Mouse (Mus musculus) embryonic facial prominence, embryonic 11.5 days (tissue): ENCODE data around the gene Wdtc1. TPM values are rescaled to one million over a fixed set of nuclear protein-coding genes. Genes with fewer than 3 reads are reported as not detected.

Experiments
- ATAC-seq: fragments of 200-750 bp; cut with Nextera tagmentation; replicated peaks from 2 replicates; pipeline ENCODE4 v1.8.0; 2017; ENCODE audit warnings: low read depth; ENCODE audit not compliant: insufficient number of reproducible peaks, low FRiP score, low TSS enrichment
- DNase-seq: peaks from one replicate; pipeline ENCODE4 v3.0.0-alpha.2; 2015; ENCODE audit warnings: low spot score
- H3K27ac ChIP-seq: fragments of 300-500 bp; sonication (generic); replicated peaks from 2 replicates; pipeline ENCODE4 v1.5.1; 2014; ENCODE audit warnings: mild to moderate bottlenecking, low read depth, low read length, control low read depth
- H3K27me3 ChIP-seq: fragments of 300-500 bp; sonication (generic); 2 replicates; pipeline ENCODE4 v1.6.1; 2014; ENCODE audit warnings: mild to moderate bottlenecking, low read length, moderate library complexity, mixed read lengths; ENCODE audit not compliant: control insufficient read depth, insufficient read depth
- H3K36me3 ChIP-seq: fragments of 300-500 bp; sonication (generic); replicated peaks from 2 replicates; pipeline ENCODE4 v1.6.1; 2014; ENCODE audit warnings: low read depth, mild to moderate bottlenecking, low read length, moderate library complexity, mixed read lengths; ENCODE audit not compliant: control insufficient read depth, insufficient read depth
- H3K4me1 ChIP-seq: fragments of 300-500 bp; sonication (generic); 2 replicates; pipeline ENCODE4 v1.6.1; 2014; ENCODE audit warnings: low read length, mixed read lengths; ENCODE audit not compliant: control insufficient read depth, insufficient read depth
- H3K4me2 ChIP-seq: fragments of 300-500 bp; sonication (generic); 2 replicates; pipeline ENCODE4 v1.6.1; 2014; ENCODE audit warnings: low read depth, mild to moderate bottlenecking, control low read depth, low read length, moderate library complexity
- H3K4me3 ChIP-seq: fragments of 300-500 bp; sonication (generic); 2 replicates; pipeline ENCODE4 v1.5.1; 2014; ENCODE audit warnings: low read depth, low read length, control low read depth
- H3K9ac ChIP-seq: fragments of 300-500 bp; sonication (generic); replicated peaks from 2 replicates; pipeline ENCODE4 v1.6.1; 2014; ENCODE audit warnings: mild to moderate bottlenecking, control low read depth, low read length
- H3K9me3 ChIP-seq: fragments of 300-500 bp; sonication (generic); replicated peaks from 2 replicates; pipeline ENCODE4 v1.6.1; 2016; ENCODE audit warnings: mild to moderate bottlenecking, low read length, inconsistent platforms, mixed read lengths; ENCODE audit not compliant: control insufficient read depth
- WGBS: fragments of 180-500 bp; shearing (Covaris S2); extraction: QIAGEN DNeasy Blood & Tissue Kit; methylation state at CpG from one replicate; pipeline ENCODE4 v1.1.7; 2014; 5-methylcytosine and 5-hydroxymethylcytosine counted together
- microRNA-seq: library from miRNA; unstranded; fragments of <30 nt; microRNA quantifications from one replicate; pipeline ENCODE4, GENCODE M21; 2016; ENCODE audit warnings: borderline number of aligned reads
- polyA plus RNA-seq: library from polyadenylated mRNA; unstranded; fragments of >200 nt; fragmentation: Nextera tagmentation; extraction: Ambion mirVana; gene quantifications from 2 replicates; pipeline ENCODE4 v1.2.1, GENCODE M21; 2014

The Wdtc1 gene
- polyA plus RNA-seq, 1 experiment from 2014 or later = 16.7 TPM

GRCm38 (mm10) chr4:133247806-133248449, 105.4 kb downstream of the Wdtc1 start:
- Histone ChIP-seq H3K9ac (no peak overlapping the region), H3K4me3 (no peak overlapping the region), H3K9me3 (no peaks in the 10 kb centered on the region), H3K36me3 (no peaks in the 10 kb centered on the region), H3K4me1 (no peaks in the 10 kb centered on the region; the same call in 1 of the 2 replicates), H3K27me3 (peaks cover 39% of the 10 kb centered on the region), H3K27ac (no peak overlapping the region), H3K4me2 (no peak overlapping the region)
- WGBS = 76% methylated on average over 13 of the region's 13 CpGs
- DNase-seq = no peak
- ATAC-seq = no peak

- ATAC-seq (no peak), DNase-seq (no peak)
- peaks cover 36% of the 10 kb centered on the region for H3K27me3 ChIP-seq
- no peak overlapping the region for H3K4me3 ChIP-seq
- no peaks in the 10 kb centered on the region for H3K9me3 ChIP-seq
- H3K27ac ChIP-seq = no peak overlapping the region
- no peak overlapping the region for H3K9ac ChIP-seq
- H3K4me1 ChIP-seq = no peaks in the 10 kb centered on the region; the same call in 1 of the 2 replicates
- WGBS = 28% methylated on average over 15 of the region's 15 CpGs
- no peaks in the 10 kb centered on the region for H3K36me3 ChIP-seq
- H3K4me2 ChIP-seq = no peak overlapping the region
Observed at GRCm38 (mm10) chr4:133247072-133247471, 106.2 kb downstream of the Wdtc1 start.

- DNase-seq (no peak), ATAC-seq (no peak)
- H3K4me1 ChIP-seq = peaks cover 3% of the 10 kb centered on the region
- no peaks in the 10 kb centered on the region for H3K9me3 ChIP-seq
- no peak overlapping the region for H3K27ac ChIP-seq
- H3K27me3 ChIP-seq = peaks cover 19% of the 10 kb centered on the region
- H3K4me2 ChIP-seq = no peak overlapping the region
- no peak overlapping the region for H3K4me3 ChIP-seq
- no peaks in the 10 kb centered on the region for H3K36me3 ChIP-seq
- 81% methylated on average over 1 of the region's 1 CpGs for WGBS
- H3K9ac ChIP-seq = no peak overlapping the region
Observed at GRCm38 (mm10) chr4:133244289-133244688, 109.0 kb downstream of the Wdtc1 start.

- no peak overlapping the region for H3K9ac ChIP-seq
- H3K27me3 ChIP-seq = peaks cover 19% of the 10 kb centered on the region
- DNase-seq (no peak), ATAC-seq (no peak)
- no peaks in the 10 kb centered on the region for H3K9me3 ChIP-seq
- peaks cover 3% of the 10 kb centered on the region for H3K4me1 ChIP-seq
- no peaks in the 10 kb centered on the region for H3K36me3 ChIP-seq
- no peak overlapping the region for H3K27ac ChIP-seq
- no peak overlapping the region for H3K4me2 ChIP-seq
- H3K4me3 ChIP-seq = no peak overlapping the region
- 41% methylated on average over 11 of the region's 13 CpGs for WGBS
Observed at GRCm38 (mm10) chr4:133243538-133243937, 109.7 kb downstream of the Wdtc1 start.

GRCm38 (mm10) chr4:133242710-133243109, 110.6 kb downstream of the Wdtc1 start:
- Histone ChIP-seq H3K4me1 (peaks cover 3% of the 10 kb centered on the region), H3K9ac (no peak overlapping the region), H3K27me3 (peaks cover 15% of the 10 kb centered on the region), H3K27ac (no peak overlapping the region), H3K9me3 (no peaks in the 10 kb centered on the region), H3K4me3 (no peak overlapping the region), H3K4me2 (no peak overlapping the region), H3K36me3 (no peaks in the 10 kb centered on the region)
- ATAC-seq (no peak), DNase-seq (no peak)
- 54% methylated on average over 9 of the region's 9 CpGs for WGBS

Small RNAs within 50 kb of the gene (microRNA-seq; reads per million reads assigned to microRNA genes)
- gene Mir5122 = 1.4 reads per million

Other genes starting within 250 kb of the Wdtc1 start
- gene Wasf2, start 223.0 kb downstream of the Wdtc1 start, polyA plus RNA-seq = 66.9 and 75.9 TPM in 2 replicates
- gene Cd164l2, start 141.3 kb downstream of the Wdtc1 start, polyA plus RNA-seq = 1.1 and 2.0 TPM in 2 replicates
- gene Gpr3, start 140.9 kb downstream of the Wdtc1 start, polyA plus RNA-seq = 0.18 and 0.48 TPM in 2 replicates
- 1.8 and 1.9 TPM in 2 replicates for gene Map3k6, start 112.7 kb downstream of the Wdtc1 start, polyA plus RNA-seq
- 1.1 and 1.2 TPM in 2 replicates for gene Sytl1, start 90.4 kb downstream of the Wdtc1 start, polyA plus RNA-seq
- 82.0 and 87.9 TPM in 2 replicates for gene Tmem222, start 75.7 kb downstream of the Wdtc1 start, polyA plus RNA-seq
- gene Slc9a1, start 16.2 kb upstream of the Wdtc1 start, polyA plus RNA-seq = 4.7 and 5.6 TPM in 2 replicates
- 0.71 and 0.93 TPM in 2 replicates for gene Tent5b, start 126.7 kb upstream of the Wdtc1 start, polyA plus RNA-seq
- 2.0 and 2.8 TPM in 2 replicates for gene Trnp1, start 145.1 kb upstream of the Wdtc1 start, polyA plus RNA-seq
- gene Kdf1, start 165.5 kb upstream of the Wdtc1 start, polyA plus RNA-seq = 7.6 and 8.0 TPM in 2 replicates
- 308 and 322 TPM in 2 replicates for gene Nudc, start 192.5 kb upstream of the Wdtc1 start, polyA plus RNA-seq
- not detected in 2 replicates for gene Nr0b2, start 199.9 kb upstream of the Wdtc1 start, polyA plus RNA-seq
- 7.3 and 8.6 TPM in 2 replicates for gene Gpatch3, start 221.3 kb upstream of the Wdtc1 start, polyA plus RNA-seq
- gene Gpn2, start 230.9 kb upstream of the Wdtc1 start, polyA plus RNA-seq = 23.6 and 26.6 TPM in 2 replicates
- 32.4 and 36.4 TPM in 2 replicates for gene Sfn, start 248.7 kb upstream of the Wdtc1 start, polyA plus RNA-seq